18 mouse cellular contexts compared by ENCODE assay signal in genomic region chr13:69772358-69772757, GRCm38 (mm10). TPM values are rescaled to one million over a fixed set of nuclear protein-coding genes. Genes with fewer than 3 reads are reported as not detected.
"Had no signal": no experiment of that assay in that cellular context is flagged by ENCODE, and none has a peak within 500 bp of the region (broad histone marks: within the 10 kb centered on the region; RNA-seq: fewer than 3 reads in every experiment).

No protein-coding gene starts in this region.

- H3K36me3 ChIP-seq: neural tube, embryonic 12.5 days; neural tube, embryonic 13.5 days; neural tube, embryonic 15.5 days; stomach, embryonic 15.5 days had no signal

- H3K4me3 ChIP-seq: neural tube, embryonic 12.5 days; neural tube, embryonic 13.5 days; neural tube, embryonic 15.5 days; stomach, embryonic 15.5 days had no signal

- H3K27ac ChIP-seq: neural tube, embryonic 12.5 days; neural tube, embryonic 13.5 days; neural tube, embryonic 15.5 days; stomach, embryonic 15.5 days; stomach, postnatal 0 days had no signal

- H3K9ac ChIP-seq: neural tube, embryonic 12.5 days; neural tube, embryonic 13.5 days; neural tube, embryonic 15.5 days; stomach, embryonic 15.5 days had no signal

- H3K27me3 ChIP-seq: neural tube, embryonic 12.5 days; neural tube, embryonic 13.5 days; neural tube, embryonic 15.5 days; stomach, embryonic 15.5 days had no signal

- DNase-seq: retina, postnatal 1 day; right cerebral cortex, adult 18-20 months; right cerebral cortex, postnatal 14 days; right cerebral cortex, postnatal 25 days; right cerebral cortex, postnatal 4 days; spleen, adult 18-20 months; thymus, adult 18-20 months; thymus, adult 2 months; thymus, postnatal 14 days; thymus, postnatal 25 days; thymus, postnatal 36 days; thymus, postnatal 4 days had no signal

- H3K9me3 ChIP-seq: neural tube, embryonic 12.5 days; neural tube, embryonic 13.5 days; neural tube, embryonic 15.5 days; stomach, embryonic 15.5 days had no signal

- H3K4me1 ChIP-seq: neural tube, embryonic 12.5 days; neural tube, embryonic 13.5 days; stomach, embryonic 15.5 days had no signal

- H3K4me2 ChIP-seq: neural tube, embryonic 12.5 days; neural tube, embryonic 13.5 days; neural tube, embryonic 15.5 days; stomach, embryonic 15.5 days had no signal

RNA-seq across cellular contexts. Expression of gene Ube2ql1, which starts 32.7 kb away (rescaled TPM):
- total RNA-seq: neutrophil, adult 5-6 weeks had no signal
